Mouse (Mus musculus): ENCODE data around the gene Fcgr3. TPM values are rescaled to one million over a fixed set of nuclear protein-coding genes. Genes with fewer than 3 reads are reported as not detected.
"Not testable (repeated sequence)": the region's sequence is repeated elsewhere in the genome, so short reads cannot be mapped to it uniquely, and the experiment has no call there.

Fcgr3 gene
- polyA plus RNA-seq (2015; fragmentation: Nextera tagmentation; extraction: Ambion mirVana): 25.6 and 26.1 TPM in 2 replicates

DNA sequence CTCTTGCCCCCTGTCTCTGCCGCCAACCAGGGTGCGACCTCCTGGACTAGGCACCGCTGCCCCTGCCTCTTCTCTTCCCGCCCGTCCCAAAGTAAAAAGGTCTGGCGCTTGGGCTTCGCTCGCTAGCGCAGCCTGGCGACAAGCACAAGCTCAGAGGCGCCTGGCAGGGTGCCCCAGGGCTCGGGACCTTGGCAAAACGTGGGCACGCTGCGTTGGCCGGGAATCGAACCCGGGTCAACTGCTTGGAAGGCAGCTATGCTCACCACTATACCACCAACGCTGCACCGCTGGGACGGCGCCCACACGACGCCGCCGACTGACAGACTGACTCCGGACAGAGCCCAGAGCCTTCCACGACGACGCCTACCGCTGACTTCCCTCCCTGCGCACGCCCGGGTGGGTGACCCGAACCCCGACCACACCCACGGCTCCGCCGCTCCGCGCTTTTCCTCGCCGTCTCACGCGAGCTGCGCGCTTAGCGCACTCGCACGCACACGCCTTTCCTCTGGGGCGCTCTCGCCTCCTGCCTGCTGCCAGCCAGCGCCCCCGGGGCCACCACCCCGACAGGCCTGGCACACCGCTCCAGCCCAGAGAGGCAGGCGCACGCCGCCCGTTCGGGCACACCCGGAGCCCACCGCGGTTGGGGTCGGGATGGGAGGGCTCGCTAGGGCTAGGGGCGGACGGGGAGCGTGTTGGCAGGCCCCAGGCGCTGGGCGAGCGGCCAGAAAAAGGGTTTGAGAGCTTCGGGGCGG lies at the start of gene Fcgr3:
Fcgr3 (minus strand) TSS at position 445 of the 752 bp plus-strand sequence.
- Histone ChIP-seq H3K27me3 (peaks cover 33% of the 10 kb centered on the region), H3K4me1 (peaks cover 13% of the 10 kb centered on the region), H3K4me3 (replicated peaks) (peak within 1 kb of the TSS; percentile 38), H3K4me2 (replicated peaks) (peak within 1 kb of the TSS; percentile 49)
- not testable (repeated sequence) for H3K9ac ChIP-seq; H3K36me3 ChIP-seq; H3K9me3 ChIP-seq (replicated peaks); H3K27ac ChIP-seq (replicated peaks)
- ATAC-seq (ENCODE audit: insufficient number of reproducible peaks, low FRiP score, low TSS enrichment, low read depth): peak; percentile 71
- under 1% methylated on average over 45 of the region's 75 CpGs for WGBS

DNA sequence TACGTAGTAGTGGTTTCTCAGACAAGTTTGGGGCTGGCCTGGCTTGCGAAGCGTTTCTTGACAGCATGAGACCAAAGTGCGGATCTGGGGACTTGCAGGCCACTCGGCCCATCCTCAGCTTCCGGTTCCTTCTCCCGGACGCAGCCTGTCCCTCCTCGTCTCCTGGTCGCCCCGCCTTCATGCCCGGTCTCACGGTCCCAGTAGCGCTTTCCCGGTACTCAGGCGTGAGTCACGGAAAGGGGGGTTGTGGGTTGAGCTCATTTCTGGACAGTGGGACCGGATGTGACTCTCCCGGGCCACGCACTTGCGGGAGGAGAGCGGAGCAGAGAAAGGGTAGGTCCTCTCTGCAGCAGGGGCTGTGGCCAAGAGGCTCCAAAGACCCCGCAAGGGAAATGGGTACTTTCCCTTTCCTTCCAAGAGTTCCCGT lies 49.2 kb upstream of the Fcgr3 start, which contains the start of gene Cfap126:
Cfap126 (plus strand) TSS at position 46 of the 427 bp plus-strand sequence.
- Histone ChIP-seq H3K4me1 (peaks cover 15% of the 10 kb centered on the region), H3K4me3 (replicated peaks) (peak within 1 kb of the TSS; percentile 53), H3K9ac (peak within 1 kb of the TSS; percentile 33), H3K4me2 (replicated peaks) (peak within 1 kb of the TSS; percentile 56), H3K27ac (replicated peaks) (peak within 1 kb of the TSS; percentile 84), H3K9me3 (replicated peaks) (no peaks in the 10 kb centered on the region), H3K36me3 (no peaks in the 10 kb centered on the region), H3K27me3 (no peaks in the 10 kb centered on the region)
- ATAC-seq (ENCODE audit: insufficient number of reproducible peaks, low FRiP score, low TSS enrichment, low read depth): peak; percentile 24; the same call in 1 of the 2 replicates
- WGBS: under 1% methylated on average over 24 of the region's 24 CpGs

DNA sequence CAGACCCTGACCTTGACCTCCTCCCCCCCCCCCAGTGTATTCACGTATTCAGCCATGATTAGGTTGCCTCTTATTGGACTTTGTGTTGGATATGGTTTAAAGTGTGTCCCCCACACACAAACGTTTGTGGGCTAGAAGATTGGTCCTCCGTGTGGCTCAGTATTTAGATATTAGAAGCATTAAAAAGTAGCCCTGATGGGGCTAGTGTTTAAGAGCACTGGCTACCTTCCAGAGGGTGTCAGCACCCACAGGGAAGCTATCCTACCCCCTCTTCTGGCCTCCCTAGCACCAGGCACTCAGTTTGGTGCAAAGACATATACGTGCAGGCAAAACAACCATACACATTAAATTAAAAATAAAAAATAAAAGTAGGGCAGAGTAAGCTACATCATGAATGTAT lies 48.3 kb upstream of the Fcgr3 start:
- WGBS: 73% methylated on average over 4 of the region's 4 CpGs
- no peak for ATAC-seq (ENCODE audit: insufficient number of reproducible peaks, low FRiP score, low TSS enrichment, low read depth)
- no peak overlapping the region for H3K4me2 ChIP-seq (replicated peaks)

DNA sequence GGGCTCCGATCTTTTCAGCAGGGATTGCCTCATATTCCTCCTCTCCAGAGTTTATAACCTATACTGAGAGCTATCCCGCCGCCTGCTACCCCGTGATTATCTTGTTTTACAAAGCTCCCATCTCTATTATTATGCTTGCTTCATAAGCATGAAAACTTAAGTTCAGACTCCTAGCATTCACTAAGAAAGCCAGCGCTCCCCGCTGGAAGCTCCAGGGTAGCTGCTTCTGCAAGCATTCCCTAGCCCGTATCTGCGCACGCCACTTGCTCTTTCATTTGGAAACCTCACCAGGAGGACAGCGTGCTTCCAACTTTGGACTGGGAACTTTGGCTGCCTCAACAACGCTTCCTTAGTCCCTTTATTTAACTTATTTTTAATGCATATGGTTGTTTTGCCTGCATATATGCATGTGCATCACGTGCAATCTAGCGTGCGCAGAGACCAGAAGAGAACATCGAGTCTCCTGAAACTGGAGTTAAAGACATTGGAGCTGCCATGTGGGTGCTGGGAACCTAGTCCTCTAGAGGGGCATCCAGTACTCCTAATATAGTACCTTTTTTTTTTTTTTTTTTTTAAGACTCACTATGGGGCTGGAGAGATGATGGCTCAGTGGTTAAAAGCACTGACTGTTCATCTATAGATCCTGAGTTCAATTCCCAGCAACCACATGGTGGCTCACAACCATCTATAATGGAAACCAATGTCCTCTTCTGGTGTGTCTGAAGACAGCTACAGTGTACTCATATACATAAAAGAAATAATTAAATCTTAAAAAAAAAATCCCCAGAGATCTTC lies 47.2 kb upstream of the Fcgr3 start:
- H3K36me3 ChIP-seq: no peaks in the 10 kb centered on the region
- peaks cover 15% of the 10 kb centered on the region for H3K4me1 ChIP-seq
- H3K9me3 ChIP-seq (replicated peaks): no peaks in the 10 kb centered on the region
- WGBS: 3% methylated on average over 15 of the region's 15 CpGs
- peak overlapping the region; percentile 41 for H3K9ac ChIP-seq
- peak overlapping the region; percentile 69 for H3K4me2 ChIP-seq (replicated peaks)
- H3K4me3 ChIP-seq (replicated peaks): peak overlapping the region; percentile 69
- H3K27ac ChIP-seq (replicated peaks): peak overlapping the region; percentile 89
- ATAC-seq (ENCODE audit: insufficient number of reproducible peaks, low FRiP score, low TSS enrichment, low read depth): no peak
- H3K27me3 ChIP-seq: no peaks in the 10 kb centered on the region

More for the DNA sequence above, 48.3 kb upstream of the Fcgr3 start:
- H3K9ac ChIP-seq: no peak overlapping the region
- H3K27me3 ChIP-seq: no peaks in the 10 kb centered on the region
- H3K36me3 ChIP-seq: no peaks in the 10 kb centered on the region
- no peak overlapping the region for H3K27ac ChIP-seq (replicated peaks)
- no peaks in the 10 kb centered on the region for H3K9me3 ChIP-seq (replicated peaks)
- peaks cover 15% of the 10 kb centered on the region for H3K4me1 ChIP-seq
- H3K4me3 ChIP-seq (replicated peaks): no peak overlapping the region

DNA sequence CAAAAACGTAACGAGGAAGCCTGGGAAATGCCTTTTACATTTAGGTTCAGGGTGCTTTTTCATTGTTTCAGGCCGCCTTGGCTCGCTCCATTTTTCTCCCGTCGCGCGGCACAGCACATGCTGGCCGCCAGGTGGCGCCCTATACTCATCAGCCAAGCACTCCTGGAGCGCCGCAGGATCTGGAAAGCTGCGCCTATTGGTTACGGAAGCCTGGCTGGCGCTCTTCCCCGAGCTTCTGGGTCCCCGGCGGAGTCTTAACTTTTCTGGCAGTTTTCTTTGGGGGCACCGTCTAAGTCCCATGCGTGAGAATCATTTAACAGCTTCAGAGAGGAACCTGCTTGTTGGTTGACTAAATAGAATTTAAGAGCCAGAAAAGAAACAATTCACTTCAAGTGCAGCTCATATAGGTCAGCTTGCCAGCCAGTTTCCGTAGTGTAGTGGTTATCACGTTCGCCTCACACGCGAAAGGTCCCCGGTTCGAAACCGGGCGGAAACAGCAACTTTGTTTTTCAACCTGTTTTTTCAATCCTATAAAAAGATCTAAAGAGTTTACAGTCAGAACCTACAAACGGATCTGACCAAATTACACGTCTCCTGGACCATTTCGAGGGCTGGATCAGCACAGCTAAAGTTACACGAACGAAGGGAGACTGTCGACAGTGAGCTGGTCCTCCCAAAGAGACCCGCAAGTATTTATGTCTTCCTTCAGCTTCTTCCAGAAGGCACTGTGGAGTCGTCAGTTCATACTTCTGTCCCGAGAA lies 46.5 kb upstream of the Fcgr3 start:
- Histone ChIP-seq H3K9me3 (replicated peaks) (no peaks in the 10 kb centered on the region), H3K27ac (replicated peaks) (peak overlapping the region; percentile 89), H3K4me2 (replicated peaks) (peak overlapping the region; percentile 69), H3K27me3 (no peaks in the 10 kb centered on the region), H3K4me1 (peaks cover 15% of the 10 kb centered on the region), H3K36me3 (no peaks in the 10 kb centered on the region), H3K9ac (peak overlapping the region; percentile 41), H3K4me3 (replicated peaks) (peak overlapping the region; percentile 69)
- under 1% methylated on average over 38 of the region's 38 CpGs for WGBS
- peak; percentile 93 for ATAC-seq (ENCODE audit: insufficient number of reproducible peaks, low FRiP score, low TSS enrichment, low read depth)

DNA sequence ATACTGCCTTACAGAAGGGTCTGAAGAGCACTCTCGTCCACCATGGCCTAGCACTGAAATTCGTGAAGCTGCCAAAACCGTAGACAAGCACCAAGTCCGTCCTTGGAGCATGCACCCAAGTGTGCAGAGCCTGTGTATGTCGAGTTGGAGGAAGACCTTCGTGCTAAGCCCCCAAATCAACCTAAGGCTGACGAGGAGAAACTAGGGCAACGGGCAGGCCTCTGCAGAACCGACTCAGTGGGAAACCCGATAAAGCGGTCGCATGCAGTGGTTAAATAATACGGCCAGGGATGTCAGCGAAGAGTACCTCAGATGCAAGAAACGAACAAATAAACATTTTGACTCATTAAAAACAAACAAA lies 45.9 kb upstream of the Fcgr3 start:
- Histone ChIP-seq H3K4me3 (replicated peaks) (peak overlapping the region; percentile 69), H3K27ac (replicated peaks) (peak overlapping the region; percentile 89), H3K36me3 (no peaks in the 10 kb centered on the region), H3K4me1 (peaks cover 15% of the 10 kb centered on the region), H3K9ac (no peak overlapping the region), H3K4me2 (replicated peaks) (peak overlapping the region; percentile 69), H3K27me3 (no peaks in the 10 kb centered on the region), H3K9me3 (replicated peaks) (no peaks in the 10 kb centered on the region)
- 0 out of 2 replicates have a peak, but pooled peaks have one; percentile 32 for ATAC-seq (ENCODE audit: insufficient number of reproducible peaks, low FRiP score, low TSS enrichment, low read depth)
- 9% methylated on average over 15 of the region's 15 CpGs for WGBS

DNA sequence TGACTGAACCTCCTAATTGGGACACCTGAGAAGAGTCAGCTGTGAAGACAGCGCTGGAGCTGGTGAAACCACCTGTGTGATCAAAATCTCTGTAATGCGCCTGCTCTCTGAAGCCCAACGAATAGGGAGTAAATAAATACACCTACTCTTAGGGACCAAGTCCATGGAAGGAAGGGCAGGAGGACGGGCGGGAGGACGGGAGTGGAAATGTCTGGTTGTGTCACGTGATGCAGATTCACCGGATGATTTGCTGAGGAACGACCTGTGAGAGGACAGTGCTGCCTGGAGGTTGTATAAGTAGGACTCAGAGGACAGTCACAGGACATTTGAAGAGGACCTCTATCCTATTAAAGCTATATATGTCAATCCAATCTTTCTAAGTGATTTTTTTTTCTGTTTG lies 44.9 kb upstream of the Fcgr3 start:
- Histone ChIP-seq H3K36me3 (no peaks in the 10 kb centered on the region), H3K27me3 (no peaks in the 10 kb centered on the region), H3K27ac (replicated peaks) (no peak overlapping the region), H3K4me2 (replicated peaks) (no peak overlapping the region), H3K9ac (no peak overlapping the region), H3K4me1 (peaks cover 15% of the 10 kb centered on the region), H3K4me3 (replicated peaks) (no peak overlapping the region), H3K9me3 (replicated peaks) (no peaks in the 10 kb centered on the region)
- 36% methylated on average over 9 of the region's 9 CpGs for WGBS
- no peak for ATAC-seq (ENCODE audit: insufficient number of reproducible peaks, low FRiP score, low TSS enrichment, low read depth)

DNA sequence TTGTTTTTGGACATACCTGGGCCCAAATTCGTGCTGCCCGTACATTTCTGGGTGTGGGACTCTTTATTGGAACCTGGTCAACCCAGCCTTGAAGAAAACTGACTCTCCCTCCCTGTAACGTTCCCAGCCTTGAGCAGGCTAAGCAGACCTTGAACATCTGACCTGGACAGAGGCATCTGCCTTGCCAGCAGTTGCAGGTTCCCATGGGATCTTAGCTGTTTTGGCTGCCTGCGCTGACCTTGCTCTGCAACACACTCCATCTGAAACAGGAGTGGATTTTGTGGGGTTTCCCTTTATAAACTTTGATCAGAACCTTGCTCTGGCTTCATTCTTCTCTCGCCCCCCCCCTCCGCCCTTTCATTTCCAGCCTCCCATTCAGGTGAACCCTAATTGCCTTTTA lies 40.5 kb upstream of the Fcgr3 start:
- Histone ChIP-seq H3K9ac (no peak overlapping the region), H3K9me3 (replicated peaks) (no peaks in the 10 kb centered on the region), H3K27ac (replicated peaks) (no peak overlapping the region), H3K4me3 (replicated peaks) (no peak overlapping the region), H3K36me3 (no peaks in the 10 kb centered on the region), H3K4me2 (replicated peaks) (no peak overlapping the region), H3K4me1 (peaks cover 8% of the 10 kb centered on the region; the same call in 1 of the 2 replicates), H3K27me3 (no peaks in the 10 kb centered on the region)
- 67% methylated on average over 6 of the region's 6 CpGs for WGBS
- no peak for ATAC-seq (ENCODE audit: insufficient number of reproducible peaks, low FRiP score, low TSS enrichment, low read depth)

DNA sequence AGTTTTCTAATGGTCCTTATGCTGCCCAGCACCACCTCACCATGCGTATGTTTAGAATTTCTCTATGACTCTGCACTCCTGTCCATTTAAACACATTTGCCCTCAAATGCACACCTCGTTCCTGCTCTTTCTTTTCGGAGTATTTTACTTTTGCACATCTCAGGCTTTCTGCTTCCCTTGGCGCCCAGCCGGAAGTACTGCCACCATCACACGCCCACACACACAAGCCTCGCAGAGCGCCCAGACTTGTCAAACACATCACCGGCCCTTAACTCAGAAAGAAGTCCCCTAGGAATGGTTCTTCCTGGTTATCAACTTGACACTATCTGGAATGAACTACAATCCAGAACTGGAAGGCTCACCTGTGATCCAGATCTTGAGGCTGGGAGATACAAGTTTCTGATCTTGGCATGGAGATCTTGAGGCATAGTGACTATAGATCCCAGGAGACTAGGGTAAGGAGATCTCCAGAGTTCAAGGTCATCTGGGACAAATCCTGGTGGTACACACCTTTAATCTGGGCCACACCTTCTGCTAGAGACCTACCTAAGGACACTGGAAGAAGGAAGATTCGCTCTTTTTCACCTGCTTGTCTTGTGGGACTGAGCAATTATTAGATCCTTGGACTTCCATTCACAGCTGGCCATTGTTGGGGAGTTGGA lies 38.6 kb upstream of the Fcgr3 start:
- H3K9ac ChIP-seq: no peak overlapping the region
- 8% methylated on average over 10 of the region's 10 CpGs for WGBS
- ATAC-seq (ENCODE audit: insufficient number of reproducible peaks, low FRiP score, low TSS enrichment, low read depth): no peak

DNA sequence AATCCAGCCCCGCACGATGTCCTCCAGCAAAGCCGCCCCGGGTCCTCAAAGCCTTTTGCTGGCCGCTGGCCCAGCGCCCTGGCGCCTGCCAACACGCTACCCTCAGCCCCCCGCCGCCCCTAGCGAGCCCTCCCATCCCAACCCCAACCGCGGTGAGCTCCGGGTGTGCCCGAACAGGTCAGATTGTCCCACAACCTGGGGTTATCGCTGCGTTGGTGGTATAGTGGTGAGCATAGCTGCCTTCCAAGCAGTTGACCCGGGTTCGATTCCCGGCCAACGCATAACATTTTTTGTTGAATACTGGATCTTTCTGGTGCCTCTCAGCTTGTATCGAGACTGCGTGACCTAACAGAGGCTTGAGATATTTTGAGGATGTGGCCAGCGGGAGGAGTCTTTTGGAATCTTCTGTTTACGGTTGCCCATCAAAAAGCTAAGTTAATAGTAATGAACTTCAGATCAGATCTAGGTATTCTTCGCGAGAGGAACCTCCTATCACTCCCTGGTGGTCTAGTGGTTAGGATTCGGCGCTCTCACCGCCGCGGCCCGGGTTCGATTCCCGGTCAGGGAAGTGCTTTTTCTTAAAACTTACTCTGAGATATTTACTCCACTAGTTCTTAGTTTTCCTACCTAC lies 37.9 kb upstream of the Fcgr3 start:
- peak overlapping the region; percentile 78 for H3K27ac ChIP-seq (replicated peaks)
- no peaks in the 10 kb centered on the region for H3K27me3 ChIP-seq
- H3K4me2 ChIP-seq (replicated peaks): peak overlapping the region; percentile 66
- peaks cover 7% of the 10 kb centered on the region; the same call in 1 of the 2 replicates for H3K4me1 ChIP-seq
- WGBS: under 1% methylated on average over 35 of the region's 35 CpGs
- peak; percentile 90 for ATAC-seq (ENCODE audit: insufficient number of reproducible peaks, low FRiP score, low TSS enrichment, low read depth)
- H3K36me3 ChIP-seq: no peaks in the 10 kb centered on the region
- H3K9me3 ChIP-seq (replicated peaks): no peaks in the 10 kb centered on the region
- peak overlapping the region; percentile 42; the same call in 1 of the 2 replicates for H3K9ac ChIP-seq
- H3K4me3 ChIP-seq (replicated peaks): peak overlapping the region; percentile 71

More for the DNA sequence above, 38.6 kb upstream of the Fcgr3 start:
- H3K27me3 ChIP-seq: no peaks in the 10 kb centered on the region
- H3K4me1 ChIP-seq: peaks cover 7% of the 10 kb centered on the region; the same call in 1 of the 2 replicates
- peak overlapping the region; percentile 66 for H3K4me2 ChIP-seq (replicated peaks)
- no peaks in the 10 kb centered on the region for H3K36me3 ChIP-seq
- peak overlapping the region; percentile 39; the same call in 1 of the 2 replicates for H3K27ac ChIP-seq (replicated peaks)
- no peaks in the 10 kb centered on the region for H3K9me3 ChIP-seq (replicated peaks)
- H3K4me3 ChIP-seq (replicated peaks): peak overlapping the region; percentile 71
